Mouse (Mus musculus) hindbrain, embryonic 16.5 days (tissue): ENCODE data around the gene Akap2. TPM values are rescaled to one million over a fixed set of nuclear protein-coding genes. Genes with fewer than 3 reads are reported as not detected.
A peak's percentile ranks its signal among the peaks of the same experiment; 100 is the strongest.

Experiments
- ATAC-seq: fragments of 200-750 bp; cut with Nextera tagmentation; 2 replicates; pipeline ENCODE4 v1.8.0; 2017; ENCODE audit warnings: moderate TSS enrichment, moderate library complexity
- H3K27ac ChIP-seq: fragments of 300-500 bp; sonication (generic); 2 replicates; pipeline ENCODE4 v1.5.1; 2014; ENCODE audit warnings: low read depth, mild to moderate bottlenecking, control low read depth, low read length, moderate library complexity
- H3K27me3 ChIP-seq: fragments of 300-500 bp; sonication (generic); replicated peaks from 2 replicates; pipeline ENCODE4 v1.6.1; 2014; ENCODE audit warnings: low read length; ENCODE audit not compliant: control insufficient read depth, insufficient read depth
- H3K36me3 ChIP-seq: fragments of 300-500 bp; sonication (generic); 2 replicates; pipeline ENCODE4 v1.6.1; 2014; ENCODE audit warnings: mild to moderate bottlenecking, low read length, moderate library complexity, mixed read lengths; ENCODE audit not compliant: control insufficient read depth, insufficient read depth
- H3K4me1 ChIP-seq: fragments of 300-500 bp; sonication (generic); 2 replicates; pipeline ENCODE4 v1.6.1; 2014; ENCODE audit warnings: low read depth, low read length; ENCODE audit not compliant: control insufficient read depth, insufficient read depth
- H3K4me2 ChIP-seq: fragments of 300-500 bp; sonication (generic); 2 replicates; pipeline ENCODE4 v1.6.1; 2014; ENCODE audit warnings: mild to moderate bottlenecking, low read length, control low read depth, moderate library complexity
- H3K4me3 ChIP-seq: fragments of 300-500 bp; sonication (generic); 2 replicates; pipeline ENCODE4 v1.5.1; 2014; ENCODE audit warnings: mild to moderate bottlenecking, low read length, control low read depth, moderate library complexity
- H3K9ac ChIP-seq: fragments of 300-500 bp; sonication (generic); 2 replicates; pipeline ENCODE4 v1.6.1; 2014; ENCODE audit warnings: low read depth, mild to moderate bottlenecking, control low read depth, low read length, moderate library complexity
- H3K9me3 ChIP-seq: fragments of 300-500 bp; sonication (generic); 2 replicates; pipeline ENCODE4 v1.6.1; 2014; ENCODE audit warnings: mild to moderate bottlenecking, low read length, moderate library complexity; ENCODE audit not compliant: control insufficient read depth
- WGBS: fragments of 180-500 bp; shearing (Covaris S2); extraction: QIAGEN DNeasy Blood & Tissue Kit; methylation state at CpG from one replicate; pipeline ENCODE4 v1.1.7; 2014; 5-methylcytosine and 5-hydroxymethylcytosine counted together
- polyA plus RNA-seq: library from polyadenylated mRNA; unstranded; fragments of >200 nt; fragmentation: Nextera tagmentation; extraction: Ambion mirVana; gene quantifications from 2 replicates; pipeline ENCODE4 v1.2.1, GENCODE M21; 2015

Gene Akap2
- 11.4 and 13.2 TPM in 2 replicates for polyA plus RNA-seq

GRCm38 (mm10) chr4:57717354-57717753 lies at the start of gene Akap2:
Akap2 (plus strand) TSS chr4:57717657.
- H3K4me2 ChIP-seq, result no peak within 1 kb of the TSS
- no peaks in the 10 kb centered on the region for H3K27me3 ChIP-seq
- no peak for ATAC-seq
- H3K4me1 ChIP-seq, result peaks cover 2% of the 10 kb centered on the region
- WGBS, result 74% methylated on average over 9 of the region's 9 CpGs
- H3K27ac ChIP-seq, result no peak within 1 kb of the TSS
- H3K9ac ChIP-seq, result no peak within 1 kb of the TSS
- H3K9me3 ChIP-seq, result no peaks in the 10 kb centered on the region
- H3K4me3 ChIP-seq, result no peak within 1 kb of the TSS
- no peaks in the 10 kb centered on the region for H3K36me3 ChIP-seq

GRCm38 (mm10) chr4:57670813-57671469 lies 46.5 kb upstream of the Akap2 start:
- ATAC-seq, result no peak
- H3K36me3 ChIP-seq, result no peaks in the 10 kb centered on the region
- 73% methylated on average over 7 of the region's 7 CpGs for WGBS

DNA sequence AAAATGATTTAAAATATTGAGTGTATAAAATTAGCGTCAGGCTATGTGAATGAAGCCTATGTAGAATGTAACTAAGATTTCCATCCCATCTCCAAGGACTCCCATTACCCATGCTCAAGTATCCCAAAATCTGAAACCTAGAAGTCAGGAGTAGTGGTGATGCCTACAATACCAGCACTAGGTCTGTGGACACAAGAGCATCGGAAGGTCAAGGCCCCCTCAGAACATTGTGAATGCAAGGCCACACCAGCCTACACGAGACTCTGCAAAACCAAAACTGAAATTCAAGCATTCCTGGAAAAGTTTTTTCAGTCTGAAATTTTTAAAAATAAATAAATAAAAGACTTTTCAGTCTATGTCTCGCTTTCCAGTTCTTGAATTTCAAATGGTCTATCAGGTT lies 44.9 kb upstream of the Akap2 start:
- no peaks in the 10 kb centered on the region for H3K27me3 ChIP-seq
- H3K36me3 ChIP-seq, result no peaks in the 10 kb centered on the region
- peaks cover 3% of the 10 kb centered on the region for H3K4me1 ChIP-seq
- WGBS, result 78% methylated on average over 4 of the region's 4 CpGs
- ATAC-seq, result no peak
- H3K27ac ChIP-seq, result no peak overlapping the region
- no peaks in the 10 kb centered on the region for H3K9me3 ChIP-seq
- H3K9ac ChIP-seq, result no peak overlapping the region
- H3K4me3 ChIP-seq, result no peak overlapping the region
- H3K4me2 ChIP-seq, result no peak overlapping the region

More at GRCm38 (mm10) chr4:57670813-57671469, 46.5 kb upstream of the Akap2 start:
- peaks cover 3% of the 10 kb centered on the region for H3K4me1 ChIP-seq
- no peak overlapping the region for H3K4me2 ChIP-seq
- H3K4me3 ChIP-seq, result no peak overlapping the region
- no peaks in the 10 kb centered on the region for H3K27me3 ChIP-seq
- H3K27ac ChIP-seq, result no peak overlapping the region
- H3K9ac ChIP-seq, result no peak overlapping the region
- no peaks in the 10 kb centered on the region for H3K9me3 ChIP-seq

GRCm38 (mm10) chr4:57672996-57673906 lies 44.2 kb upstream of the Akap2 start:
- H3K9me3 ChIP-seq, result no peaks in the 10 kb centered on the region
- peak; percentile 78 for ATAC-seq
- no peak overlapping the region for H3K27ac ChIP-seq
- H3K9ac ChIP-seq, result 0 out of 2 replicates have a peak overlapping the region, but pooled peaks have one; percentile 35
- peaks cover 3% of the 10 kb centered on the region for H3K4me1 ChIP-seq
- no peaks in the 10 kb centered on the region for H3K27me3 ChIP-seq
- no peaks in the 10 kb centered on the region for H3K36me3 ChIP-seq
- H3K4me3 ChIP-seq, result 0 out of 2 replicates have a peak overlapping the region, but pooled peaks have one; percentile 4
- peak overlapping the region; percentile 50 for H3K4me2 ChIP-seq
- WGBS, result 18% methylated on average over 12 of the region's 12 CpGs

GRCm38 (mm10) chr4:57674351-57674750 lies 43.1 kb upstream of the Akap2 start:
- Histone ChIP-seq H3K36me3 (no peaks in the 10 kb centered on the region), H3K4me3 (no peak overlapping the region), H3K27ac (no peak overlapping the region), H3K27me3 (no peaks in the 10 kb centered on the region), H3K4me1 (peaks cover 3% of the 10 kb centered on the region), H3K4me2 (no peak overlapping the region), H3K9ac (no peak overlapping the region), H3K9me3 (no peaks in the 10 kb centered on the region)
- ATAC-seq, result no peak
- WGBS, result 84% methylated on average over 7 of the region's 7 CpGs

DNA sequence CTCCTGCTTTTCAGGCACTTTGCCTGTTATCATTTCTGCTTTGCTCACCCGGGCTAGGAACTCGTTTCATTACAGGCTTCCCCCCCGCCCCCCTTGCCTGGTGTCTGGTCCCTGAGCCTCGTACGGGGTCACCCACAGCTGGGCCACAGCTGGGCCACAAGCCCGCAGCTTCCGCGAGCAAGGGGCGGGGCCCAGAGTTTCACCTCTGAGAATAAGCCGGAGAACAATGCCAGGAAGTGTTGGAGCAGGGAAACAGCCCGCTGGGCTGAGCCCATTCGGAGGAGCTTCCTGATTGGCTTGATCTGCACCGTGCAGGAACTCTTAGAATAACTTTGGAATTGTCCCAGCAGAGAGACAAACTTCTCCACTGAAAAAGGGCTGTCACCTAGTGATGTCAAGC lies 42.1 kb upstream of the Akap2 start:
- H3K9me3 ChIP-seq, result no peaks in the 10 kb centered on the region
- H3K27me3 ChIP-seq, result no peaks in the 10 kb centered on the region
- H3K4me3 ChIP-seq, result peak overlapping the region; percentile 9; the same call in 1 of the 2 replicates
- no peak; the same call in 1 of the 2 replicates for ATAC-seq
- H3K36me3 ChIP-seq, result no peaks in the 10 kb centered on the region
- no peak overlapping the region for H3K27ac ChIP-seq
- 2% methylated on average over 13 of the region's 13 CpGs for WGBS
- H3K4me1 ChIP-seq, result peaks cover 3% of the 10 kb centered on the region
- H3K4me2 ChIP-seq, result peak overlapping the region; percentile 38
- 0 out of 2 replicates have a peak overlapping the region, but pooled peaks have one; percentile 3 for H3K9ac ChIP-seq

DNA sequence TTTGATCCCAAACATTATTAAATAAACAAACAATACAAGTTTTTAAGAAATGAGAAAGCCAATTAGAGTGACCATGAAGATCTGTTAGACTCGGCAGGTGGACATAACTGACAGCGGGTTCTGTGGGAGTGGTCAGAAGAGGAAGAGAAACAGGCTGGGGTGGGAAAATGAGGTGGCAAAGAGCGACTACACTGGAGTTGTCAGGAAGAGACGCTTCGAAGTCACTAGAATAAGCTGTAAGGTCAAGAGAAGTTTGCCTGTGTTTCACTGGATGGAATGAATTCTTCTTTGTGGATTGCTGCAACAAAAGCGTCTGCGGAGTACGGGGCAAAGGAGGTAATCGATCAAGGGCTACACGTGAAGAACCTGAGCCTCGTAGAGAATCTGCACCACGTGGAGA lies 39.5 kb upstream of the Akap2 start:
- no peaks in the 10 kb centered on the region for H3K9me3 ChIP-seq
- H3K9ac ChIP-seq, result no peak overlapping the region
- peaks cover 6% of the 10 kb centered on the region for H3K4me1 ChIP-seq
- H3K27ac ChIP-seq, result no peak overlapping the region
- no peaks in the 10 kb centered on the region for H3K36me3 ChIP-seq
- ATAC-seq, result no peak
- H3K4me2 ChIP-seq, result no peak overlapping the region
- whole genome bisulfite sequencing, result 82% methylated on average over 12 of the region's 12 CpGs
- no peaks in the 10 kb centered on the region for H3K27me3 ChIP-seq
- H3K4me3 ChIP-seq, result no peak overlapping the region

- H3K9ac ChIP-seq, result no peak overlapping the region
- no peaks in the 10 kb centered on the region for H3K9me3 ChIP-seq
- H3K4me1 ChIP-seq, result peaks cover 3% of the 10 kb centered on the region
- no peak overlapping the region for H3K4me3 ChIP-seq
- no peak overlapping the region for H3K27ac ChIP-seq
- H3K4me2 ChIP-seq, result no peak overlapping the region
- ATAC-seq, result no peak
- H3K27me3 ChIP-seq, result no peaks in the 10 kb centered on the region
- no peaks in the 10 kb centered on the region for H3K36me3 ChIP-seq
- WGBS, result 85% methylated on average over 9 of the region's 9 CpGs
These were observed 38.4 kb upstream of the Akap2 start for GRCm38 (mm10) chr4:57678991-57679457.

DNA sequence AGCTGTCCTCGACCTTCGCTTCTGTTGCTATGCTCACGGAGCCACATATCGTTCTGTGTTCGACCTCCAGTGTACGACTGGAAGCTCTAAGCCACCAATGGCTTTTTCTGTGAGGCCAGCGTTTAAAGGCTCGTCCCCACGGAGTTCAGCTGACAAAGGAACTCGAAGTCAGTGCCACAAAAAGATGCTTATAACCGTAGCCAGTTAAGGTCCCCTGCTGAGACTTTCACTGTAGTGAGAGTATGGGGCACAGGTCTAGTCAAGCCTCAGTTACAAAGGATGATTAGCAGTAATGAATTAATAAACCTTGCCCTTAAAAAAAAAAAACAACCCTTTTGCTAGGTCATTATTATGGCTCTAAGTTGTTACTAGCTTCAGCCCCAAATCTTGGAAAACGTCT lies 37.3 kb upstream of the Akap2 start:
- Histone ChIP-seq H3K27me3 (no peaks in the 10 kb centered on the region), H3K27ac (no peak overlapping the region), H3K4me2 (no peak overlapping the region), H3K36me3 (no peaks in the 10 kb centered on the region), H3K9me3 (no peaks in the 10 kb centered on the region), H3K9ac (no peak overlapping the region), H3K4me3 (no peak overlapping the region), H3K4me1 (peaks cover 3% of the 10 kb centered on the region)
- no peak for ATAC-seq
- WGBS, result 42% methylated on average over 12 of the region's 12 CpGs
